ENCODE assay signal across 16 mouse cellular contexts in the genomic region with DNA sequence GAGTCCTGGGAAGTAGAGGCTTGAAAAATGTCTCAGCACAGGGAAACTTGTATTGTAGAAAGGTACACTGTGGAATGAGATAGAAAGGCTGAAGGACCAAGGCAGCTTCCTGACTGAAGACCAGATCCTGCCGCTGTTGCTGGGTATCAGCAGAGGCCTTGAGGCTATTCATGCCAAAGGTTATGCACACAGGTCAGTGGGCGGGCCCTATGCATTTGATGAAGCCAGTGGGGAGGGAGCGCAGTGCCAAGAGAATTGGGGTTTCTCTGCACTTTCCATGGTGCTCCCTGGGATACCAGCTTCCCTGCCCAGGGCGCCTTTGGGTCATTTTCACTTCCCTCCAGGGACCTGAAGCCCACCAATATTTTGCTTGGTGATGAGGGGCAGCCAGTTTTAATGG. TPM values are rescaled to one million over a fixed set of nuclear protein-coding genes. Genes with fewer than 3 reads are reported as not detected.
DNase-seq lines count a peak whose midpoint lies in the region; ATAC-seq and TF ChIP-seq lines count a peak whose summit lies in the region.
"Had no signal": no experiment of that assay in that cellular context is flagged by ENCODE, and none has a peak within 500 bp of the region (broad histone marks: within the 10 kb centered on the region; RNA-seq: fewer than 3 reads in every experiment).

No protein-coding gene starts in this region.

- no peak for ATAC-seq in heart, embryonic 11.5 days (replicated peaks; ENCODE audit: insufficient number of reproducible peaks, low FRiP score, low TSS enrichment)
- no peak for ATAC-seq in lung, embryonic 14.5 days (ENCODE audit: insufficient read depth)
- ATAC-seq: forebrain, embryonic 14.5 days had no signal

- no peak overlapping the region for H3ac ChIP-seq in myocyte (ENCODE audit: control insufficient read depth, insufficient read length)

- peaks cover 22% of the 10 kb centered on the region for H3K4me1 ChIP-seq in heart, embryonic 11.5 days (ENCODE audit: control insufficient read depth, insufficient read depth, low read length)
- peaks cover 4% of the 10 kb centered on the region; the same call in 1 of the 2 replicates for H3K4me1 ChIP-seq in lung, embryonic 14.5 days (ENCODE audit: insufficient read depth)
- H3K4me1 ChIP-seq in embryonic fibroblast, embryonic 13.5 days (ENCODE audit: control insufficient read depth, insufficient read depth, low read length), result 0 out of 2 replicates have a peak, but pooled peaks cover 3% of the 10 kb centered on the region

- peak; percentile 9; the same call in 1 of the 2 replicates for TF ChIP-seq POLR2A in embryonic fibroblast, embryonic 13.5 days (IDR thresholded peaks at IDR 0.05; ENCODE audit: low read depth, low read length)
- no peak for TF ChIP-seq POLR2A in myocyte (IDR thresholded peaks at IDR 0.05; ENCODE audit: insufficient read length, low read depth)

- DNase-seq in heart, postnatal 36 days, result no peak
- no peak for DNase-seq in lung, embryonic 14.5 days
- no peak for DNase-seq in lung, postnatal 36 days
- no peak for DNase-seq in spleen, adult 12 weeks (ENCODE audit: low spot score)
- DNase-seq in gastrocnemius, postnatal 10 days, result no peak
- DNase-seq: adrenal gland, postnatal 25 days; cerebellum, adult 11-12 months; embryo, embryonic 11 days; lung, adult 2 months; retina, postnatal 1 day had no signal

- no peak for TF ChIP-seq CTCF in lung, embryonic 14.5 days (IDR thresholded peaks at IDR 0.05; ENCODE audit: low read depth)
- no peak for TF ChIP-seq CTCF in embryonic fibroblast, embryonic 13.5 days (IDR thresholded peaks at IDR 0.05; ENCODE audit: borderline replicate concordance, insufficient read depth, low read length)

- no peak overlapping the region for H3K4me3 ChIP-seq in heart, embryonic 11.5 days (ENCODE audit: low read depth, low read length)
- H3K4me3 ChIP-seq in lung, embryonic 14.5 days (ENCODE audit: low read depth, low read length), result no peak overlapping the region
- no peak overlapping the region for H3K4me3 ChIP-seq in embryonic fibroblast, embryonic 13.5 days (ENCODE audit: insufficient read depth, low read length)
- H3K4me3 ChIP-seq in myocyte, result peak overlapping the region; percentile 88

- WGBS in heart, embryonic 11.5 days (ENCODE audit: insufficient replicate concordance), result 85% methylated on average over 4 of the region's 4 CpGs
- WGBS in lung, embryonic 14.5 days, result 71% methylated on average over 4 of the region's 4 CpGs

- H3K9ac ChIP-seq in heart, embryonic 11.5 days (ENCODE audit: low read depth, low read length), result no peak overlapping the region
- H3K9ac ChIP-seq in lung, embryonic 14.5 days, result no peak overlapping the region

- intact Hi-C loops in heart, postnatal 36 days (cut with DNase I), result loop anchor here (5.0 kb wide), 1 partner anchor 105 kb away; the partner anchor contains the start of gene Dnpep

- peaks cover 40% of the 10 kb centered on the region for H3K79me2 ChIP-seq in myocyte (ENCODE audit: control insufficient read depth, insufficient read depth)

- peaks cover 9% of the 10 kb centered on the region for H3K36me3 ChIP-seq in heart, embryonic 11.5 days (ENCODE audit: control insufficient read depth, insufficient read depth, low read length)
- H3K36me3 ChIP-seq in lung, embryonic 14.5 days (ENCODE audit: insufficient read depth), result peaks cover 43% of the 10 kb centered on the region
- H3K36me3 ChIP-seq in myocyte (ENCODE audit: control insufficient read depth, insufficient read depth), result peaks cover 22% of the 10 kb centered on the region

- H3K27ac ChIP-seq in heart, embryonic 11.5 days (ENCODE audit: low read depth, low read length), result no peak overlapping the region
- H3K27ac ChIP-seq in lung, embryonic 14.5 days (ENCODE audit: low read depth), result no peak overlapping the region
- no peak overlapping the region for H3K27ac ChIP-seq in embryonic fibroblast, embryonic 13.5 days (ENCODE audit: insufficient read depth, low read length)

- H3K27me3 ChIP-seq in heart, embryonic 11.5 days (ENCODE audit: control insufficient read depth, insufficient read depth, low read length), result peaks cover 26% of the 10 kb centered on the region
- H3K27me3 ChIP-seq in lung, embryonic 14.5 days (ENCODE audit: insufficient read depth, low read length), result peaks cover 4% of the 10 kb centered on the region; the same call in 1 of the 2 replicates
- H3K27me3 ChIP-seq in myocyte (ENCODE audit: control insufficient read depth, insufficient read depth, insufficient read length), result no peaks in the 10 kb centered on the region

- H3K4me2 ChIP-seq in heart, embryonic 11.5 days, result peak overlapping the region; percentile 8; the same call in 1 of the 2 replicates
- 0 out of 2 replicates have a peak overlapping the region, but pooled peaks have one; percentile 7 for H3K4me2 ChIP-seq in lung, embryonic 14.5 days
- peak overlapping the region; percentile 94 for H3K4me2 ChIP-seq in myocyte (ENCODE audit: low read depth)

- H3K9me3 ChIP-seq in heart, embryonic 11.5 days (replicated peaks; ENCODE audit: control insufficient read depth, low read length), result no peaks in the 10 kb centered on the region
- no peaks in the 10 kb centered on the region for H3K9me3 ChIP-seq in lung, embryonic 14.5 days (ENCODE audit: low read depth, low read length)

TF ChIP-seq in myocyte, 11 proteins besides CTCF, POLR2A, EP300 and RAD21:
- no peak for TF ChIP-seq MYOG (IDR thresholded peaks at IDR 0.05; ENCODE audit: control insufficient read depth in 1 of 3, insufficient read depth in 1 of 3, insufficient read length in 2 of 3, low read depth in 2 of 3)
- peak; percentile 21 for TF ChIP-seq POLR2AphosphoS2 (IDR thresholded peaks at IDR 0.05; ENCODE audit: insufficient read length, low read depth)

RNA-seq across cellular contexts. Expression of gene Stk16, which starts 1.9 kb away (rescaled TPM):
- 81.7 and 82.8 TPM in 2 replicates for polyA plus RNA-seq in heart, embryonic 11.5 days (2014; fragmentation: Nextera tagmentation; extraction: Ambion mirVana)
- total RNA-seq in heart, postnatal 36 days (2021), result 10 to 100 TPM; 38.1 to 41.0 TPM
- 115 and 119 TPM in 2 replicates for polyA plus RNA-seq in lung, embryonic 14.5 days (2014; fragmentation: Nextera tagmentation; extraction: Ambion mirVana)
- polyA plus RNA-seq in embryonic fibroblast, embryonic 13.5 days (2011; ENCODE audit: insufficient read length, low read depth, missing spikeins), result 57.3 and 59.4 TPM in 2 replicates
- polyA plus RNA-seq in myocyte (2012; fragmentation: generic; extraction: Trizol), result 86.4 TPM
- total RNA-seq in gastrocnemius, postnatal 10 days (2021), result 10 to 100 TPM; 31.8 to 40.3 TPM

RNA-seq across cellular contexts. Expression of gene Glb1l, which starts 1.9 kb away (rescaled TPM):
- 6.8 and 8.4 TPM in 2 replicates for polyA plus RNA-seq in heart, embryonic 11.5 days (2014; fragmentation: Nextera tagmentation; extraction: Ambion mirVana)
- total RNA-seq in heart, postnatal 36 days (2021), result 1 to 10 TPM; 2.5 to 4.0 TPM
- polyA plus RNA-seq in lung, embryonic 14.5 days (2014; fragmentation: Nextera tagmentation; extraction: Ambion mirVana), result 16.0 and 16.7 TPM in 2 replicates
- 25.1 and 34.3 TPM in 2 replicates for polyA plus RNA-seq in embryonic fibroblast, embryonic 13.5 days (2011; ENCODE audit: insufficient read length, low read depth, missing spikeins)
- 2.0 TPM for polyA plus RNA-seq in myocyte (2012; fragmentation: generic; extraction: Trizol)
- total RNA-seq in gastrocnemius, postnatal 10 days (2021), result 1 to 10 TPM; 6.5 to 8.6 TPM

RNA-seq across cellular contexts. Expression of gene Tuba4a, which starts 7.1 kb away (rescaled TPM):
- polyA plus RNA-seq in heart, embryonic 11.5 days (2014; fragmentation: Nextera tagmentation; extraction: Ambion mirVana), result 39.2 and 39.8 TPM in 2 replicates
- total RNA-seq in heart, postnatal 36 days (2021), result 100 to 1,000 TPM; 778 to 837 TPM
- 21.3 and 25.3 TPM in 2 replicates for polyA plus RNA-seq in lung, embryonic 14.5 days (2014; fragmentation: Nextera tagmentation; extraction: Ambion mirVana)
- polyA plus RNA-seq in embryonic fibroblast, embryonic 13.5 days (2011; ENCODE audit: insufficient read length, low read depth, missing spikeins), result 27.8 and 46.8 TPM in 2 replicates
- 210 TPM for polyA plus RNA-seq in myocyte (2012; fragmentation: generic; extraction: Trizol)
- total RNA-seq in gastrocnemius, postnatal 10 days (2021), result 100 to 1,000 TPM; 490 to 573 TPM

RNA-seq across cellular contexts. Expression of gene A630095N17Rik, which starts 19.4 kb away (rescaled TPM):
- polyA plus RNA-seq in heart, embryonic 11.5 days (2014; fragmentation: Nextera tagmentation; extraction: Ambion mirVana), result not detected in 2 replicates
- not detected for total RNA-seq in heart, postnatal 36 days (2021)
- not detected in 2 replicates for polyA plus RNA-seq in lung, embryonic 14.5 days (2014; fragmentation: Nextera tagmentation; extraction: Ambion mirVana)
- not detected in 2 replicates for polyA plus RNA-seq in embryonic fibroblast, embryonic 13.5 days (2011; ENCODE audit: insufficient read length, low read depth, missing spikeins)
- 0.11 TPM for polyA plus RNA-seq in myocyte (2012; fragmentation: generic; extraction: Trizol)
- total RNA-seq in gastrocnemius, postnatal 10 days (2021), result not detected
- total RNA-seq: adrenal gland, postnatal 25 days had no signal
- polyA plus RNA-seq: C2C12; forebrain, embryonic 14.5 days; gonadal fat pad, adult 2 months; lung, adult 2 months had no signal

RNA-seq across cellular contexts. Expression of gene Atg9a, which starts 20.5 kb away (rescaled TPM):
- polyA plus RNA-seq in heart, embryonic 11.5 days (2014; fragmentation: Nextera tagmentation; extraction: Ambion mirVana), result 22.7 and 26.8 TPM in 2 replicates
- total RNA-seq in heart, postnatal 36 days (2021), result 10 to 100 TPM; 73.8 to 76.3 TPM
- polyA plus RNA-seq in lung, embryonic 14.5 days (2014; fragmentation: Nextera tagmentation; extraction: Ambion mirVana), result 25.2 and 27.5 TPM in 2 replicates
- polyA plus RNA-seq in embryonic fibroblast, embryonic 13.5 days (2011; ENCODE audit: insufficient read length, low read depth, missing spikeins), result 31.1 and 32.6 TPM in 2 replicates
- polyA plus RNA-seq in myocyte (2012; fragmentation: generic; extraction: Trizol), result 44.6 TPM
- 10 to 100 TPM; 50.8 to 51.0 TPM for total RNA-seq in gastrocnemius, postnatal 10 days (2021)

Comparison
In these comparisons a context has a peak if more than half of its experiments do, and no peak if none do; other contexts are left out.
1. H3K4me2 ChIP-seq: peak in every context shown above with its lines; median percentile 94 in myocyte; 8 in heart, embryonic 11.5 days; 7 in lung, embryonic 14.5 days.